Mouse (Mus musculus) heart, postnatal 25 days (tissue): Measurements from ENCODE around the gene Mrpl32. TPM values are rescaled to one million over a fixed set of nuclear protein-coding genes. Genes with fewer than 3 reads are reported as not detected.

Source experiments
- DNase-seq: peaks from one replicate; pipeline ENCODE4 v3.0.0; 2022; ENCODE audit warnings: low spot score
- intact Hi-C: fragments of 180-260 bp; cut with DNase I; formaldehyde crosslinking; loops from one replicate; pipeline ENCODE4 v1.15.1; 2025
- total RNA-seq, 2 experiments: library from RNA; stranded (reverse); gene quantifications; 2 replicates each; pipeline ENCODE4 v1.2.3; 2021

Gene Mrpl32
- total RNA-seq, result 10 to 100 TPM; 43.6 to 44.1 TPM

GRCm38 (mm10) chr13:14612926-14613529, at the start of gene Mrpl32, which contains the start of gene Psma2:
Gene Mrpl32 (minus strand): TSS chr13:14613165.
Gene Psma2 (plus strand): TSS chr13:14613240.
- peak; percentile 96 for DNase-seq
- intact Hi-C loops, result loop anchor here (1.0 to 10.0 kb wide), 2 partner anchors 16 to 658 kb away; partner anchors contain the start of gene B3galnt2

GRCm38 (mm10) chr13:14649301-14649700, 36.3 kb upstream of the Mrpl32 start:
- intact Hi-C loops, result loop anchor here (1.0 kb wide), 1 partner anchor 1114 kb away; no protein-coding TSS in a partner anchor
- DNase-seq, result no peak

- DNase-seq, result no peak
- intact Hi-C loops, result loop anchor here (10.0 kb wide), 1 partner anchor 575 kb away; the partner anchor contains the start of genes Arid4b and Ggps1
Measured at GRCm38 (mm10) chr13:14639998-14640397, 27.0 kb upstream of the Mrpl32 start.

GRCm38 (mm10) chr13:14629726-14630641, 17.0 kb upstream of the Mrpl32 start, which contains the start of gene AW209491:
Gene AW209491 (plus strand): TSS chr13:14630154.
- intact Hi-C loops, result loop anchor here (1.0 to 10.0 kb wide), 2 partner anchors 17 to 565 kb away; partner anchors contain the start of genes Arid4b, Ggps1, Mrpl32 and Psma2
- DNase-seq, result peak; percentile 89

GRCm38 (mm10) chr13:14618724-14619123, 5.8 kb upstream of the Mrpl32 start:
- intact Hi-C loops, result loop anchor here (10.0 kb wide), 1 partner anchor 664 kb away; the partner anchor contains the start of gene B3galnt2

GRCm38 (mm10) chr13:14613553-14613952, 588 bp upstream of the Mrpl32 start:
- DNase-seq, result no peak
- intact Hi-C loops, result loop anchor here (1.0 to 10.0 kb wide), 2 partner anchors 16 to 659 kb away; partner anchors contain the start of gene B3galnt2

More at GRCm38 (mm10) chr13:14618724-14619123, 5.8 kb upstream of the Mrpl32 start:
- DNase-seq, result no peak

GRCm38 (mm10) chr13:14612463-14612862, 502 bp downstream of the Mrpl32 start:
- intact Hi-C loops, result loop anchor here (10.0 kb wide), 1 partner anchor 658 kb away; the partner anchor contains the start of gene B3galnt2
- DNase-seq, result no peak

GRCm38 (mm10) chr13:14607616-14608015, 5.3 kb downstream of the Mrpl32 start:
- intact Hi-C loops, result loop anchor here (10.0 kb wide), 1 partner anchor 713 kb away; no protein-coding TSS in a partner anchor
- no peak for DNase-seq

GRCm38 (mm10) chr13:14602744-14603143, 10.2 kb downstream of the Mrpl32 start:
- no peak for DNase-seq
- intact Hi-C loops, result loop anchor here (10.0 kb wide), 1 partner anchor 708 kb away; no protein-coding TSS in a partner anchor

- no peak for DNase-seq
- intact Hi-C loops, result no loop called here
Measured at GRCm38 (mm10) chr13:14580392-14580791, 32.6 kb downstream of the Mrpl32 start.

GRCm38 (mm10) chr13:14574128-14574527, 38.8 kb downstream of the Mrpl32 start:
- no peak for DNase-seq
- intact Hi-C loops, result no loop called here

- no peak for DNase-seq
- intact Hi-C loops, result no loop called here
Measured at GRCm38 (mm10) chr13:14561336-14561735, 51.6 kb downstream of the Mrpl32 start.

Other genes starting within 250 kb of the Mrpl32 start
- gene Hecw1, start 89.9 kb downstream of the Mrpl32 start, total RNA-seq, result under 1 TPM; 0.21 to 0.31 TPM
- gene Psma2, start 75 bp upstream of the Mrpl32 start, total RNA-seq, result 10 to 100 TPM; 50.5 to 52.2 TPM
- 10 to 100 TPM in 1 of 2 experiments, 1 to 10 TPM in 1; 9.4 to 11.0 TPM for gene AW209491, start 17.0 kb upstream of the Mrpl32 start, total RNA-seq